Mouse (Mus musculus) heart, postnatal 0 days (tissue): ENCODE measurements around the gene Socs5.

Experiments
- CTCF ChIP-seq: IDR thresholded peaks from 2 replicates; pipeline ENCODE4 v1.5.1; 2016; ENCODE audit warnings: antibody characterized with exemption, control low read depth, low read depth
- EP300 ChIP-seq: IDR thresholded peaks from 2 replicates; pipeline ENCODE4 v1.6.1; 2016; ENCODE audit warnings: antibody characterized with exemption, low read depth

DNA sequence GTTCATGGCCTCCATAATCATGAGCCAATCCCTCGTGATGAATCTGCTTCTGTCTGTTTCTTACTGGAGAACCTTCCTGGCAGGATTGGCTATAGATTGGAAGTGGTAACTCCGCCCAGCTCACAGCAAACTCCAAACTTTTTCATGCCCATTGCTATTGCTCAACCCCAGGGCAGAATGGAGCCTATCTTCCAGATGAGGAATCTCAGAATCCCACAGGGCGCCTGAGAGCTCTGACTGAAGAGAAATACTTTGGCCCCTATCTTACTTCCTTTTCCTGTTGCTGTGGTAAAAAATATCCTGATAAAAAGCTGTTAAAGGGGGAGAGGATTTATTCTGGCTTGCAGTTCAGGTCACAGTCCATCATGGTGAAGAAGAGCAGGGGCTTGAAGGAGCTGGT is 48.2 kb downstream of the Socs5 start:
- no peak for TF ChIP-seq EP300
- no peak for TF ChIP-seq CTCF
